Mouse (Mus musculus) myocyte (in vitro differentiated cells): ENCODE measurements around the gene Fat3. TPM values are rescaled to one million over a fixed set of nuclear protein-coding genes. Genes with fewer than 3 reads are reported as not detected.

Experiments
- H3K27me3 ChIP-seq: one replicate; pipeline ENCODE4 v1.6.1; 2011; ENCODE audit not compliant: control insufficient read depth, insufficient read depth, insufficient read length
- H3K36me3 ChIP-seq: one replicate; pipeline ENCODE4 v1.6.1; 2011; ENCODE audit not compliant: control insufficient read depth, insufficient read depth
- H3K4me2 ChIP-seq: one replicate; pipeline ENCODE4 v1.6.1; 2011; ENCODE audit warnings: low read depth, control low read depth
- H3K4me3 ChIP-seq: one replicate; pipeline ENCODE4 v1.5.1; 2011; ENCODE audit warnings: mild to moderate bottlenecking, control low read depth, moderate library complexity
- H3K79me2 ChIP-seq: one replicate; pipeline ENCODE4 v1.6.1; 2011; ENCODE audit not compliant: control insufficient read depth, insufficient read depth
- H3ac ChIP-seq: one replicate; pipeline ENCODE4 v1.6.1; 2011; ENCODE audit not compliant: control insufficient read depth, insufficient read length
- CEBPB ChIP-seq: IDR thresholded peaks from 2 replicates; pipeline ENCODE4 v1.6.1; 2011; ENCODE audit warnings: mild to moderate bottlenecking, moderate library complexity; ENCODE audit not compliant: poor library complexity, insufficient read depth, severe bottlenecking
- E2F4 ChIP-seq: IDR thresholded peaks from one replicate; pipeline ENCODE4 v1.6.1; 2011; ENCODE audit warnings: mild to moderate bottlenecking, control low read depth, moderate library complexity; ENCODE audit not compliant: insufficient read depth
- MAX ChIP-seq: IDR thresholded peaks from one replicate; pipeline ENCODE4 v1.6.1; 2011; ENCODE audit warnings: low read depth, mild to moderate bottlenecking, control low read depth
- MYOD1 ChIP-seq, 3 experiments: IDR thresholded peaks; one replicate each; pipeline ENCODE4 v1.6.1; 2011; ENCODE audit warnings: control low read depth in 2 of 3, low read depth in 2 of 3, mild to moderate bottlenecking in 2 of 3, moderate library complexity in 1 of 3; ENCODE audit not compliant: insufficient read length in 2 of 3, control insufficient read depth in 1 of 3
- MYOG ChIP-seq, 3 experiments: IDR thresholded peaks; one replicate each; pipeline ENCODE4 v1.6.1; 2011; ENCODE audit warnings: control low read depth in 2 of 3, low read depth in 2 of 3, mild to moderate bottlenecking in 2 of 3; ENCODE audit not compliant: insufficient read length in 2 of 3, control insufficient read depth in 1 of 3, insufficient read depth in 1 of 3
- POLR2A ChIP-seq: IDR thresholded peaks from one replicate; pipeline ENCODE4 v1.6.1; 2011; ENCODE audit warnings: low read depth, mild to moderate bottlenecking, control low read depth, moderate library complexity; ENCODE audit not compliant: insufficient read length
- POLR2AphosphoS2 ChIP-seq: IDR thresholded peaks from one replicate; pipeline ENCODE4 v1.6.1; 2011; ENCODE audit warnings: low read depth, control low read depth; ENCODE audit not compliant: insufficient read length
- REST ChIP-seq: IDR thresholded peaks from one replicate; pipeline ENCODE4 v1.6.1; 2011; ENCODE audit warnings: mild to moderate bottlenecking, control low read depth, moderate library complexity; ENCODE audit not compliant: insufficient read depth, insufficient read length
- SRF ChIP-seq: IDR thresholded peaks from one replicate; pipeline ENCODE4 v1.6.1; 2011; ENCODE audit warnings: low read depth; ENCODE audit not compliant: control insufficient read depth, insufficient read length
- TCF12 ChIP-seq: IDR thresholded peaks from one replicate; pipeline ENCODE4 v1.6.1; 2011; ENCODE audit warnings: mild to moderate bottlenecking, control low read depth; ENCODE audit not compliant: poor library complexity, insufficient read depth, severe bottlenecking
- TCF3 ChIP-seq: IDR thresholded peaks from one replicate; pipeline ENCODE4 v1.6.1; 2011; ENCODE audit warnings: low read depth, control low read depth; ENCODE audit not compliant: insufficient read length
- USF1 ChIP-seq: IDR thresholded peaks from one replicate; pipeline ENCODE4 v1.6.1; 2011; ENCODE audit warnings: low read depth, mild to moderate bottlenecking, control low read depth, moderate library complexity
- polyA plus RNA-seq: library from polyadenylated mRNA; unstranded; fragments of >200 nt; fragmentation: generic; extraction: Trizol; gene quantifications from one replicate; pipeline ENCODE4 v1.2.1, GENCODE M21; 2012; ENCODE audit warnings: missing spikeins

The Fat3 gene
- polyA plus RNA-seq, 1 experiment = not detected

- Histone ChIP-seq H3K27me3 (no peaks in the 10 kb centered on the region), H3K36me3 (no peaks in the 10 kb centered on the region), H3ac (no peak overlapping the region), H3K79me2 (no peaks in the 10 kb centered on the region), H3K4me3 (no peak overlapping the region), H3K4me2 (no peak overlapping the region)
- no peak for TF ChIP-seq MYOG (IDR thresholded peaks at IDR 0.05; ENCODE audit: control insufficient read depth in 1 of 3, insufficient read depth in 1 of 3, insufficient read length in 2 of 3, low read depth in 2 of 3)
- no peak for TF ChIP-seq CEBPB
- no peak for TF ChIP-seq POLR2AphosphoS2
- TF ChIP-seq MAX = no peak
- TF ChIP-seq MYOD1 (IDR thresholded peaks at IDR 0.05; ENCODE audit: control insufficient read depth in 1 of 3, insufficient read length in 2 of 3, low read depth in 2 of 3) = no peak
- TF ChIP-seq REST = no peak
- no peak for TF ChIP-seq TCF12
- TF ChIP-seq TCF3 = no peak
- TF ChIP-seq USF1 = no peak
- TF ChIP-seq E2F4 = no peak
- no peak for TF ChIP-seq SRF
- no peak for TF ChIP-seq POLR2A
Observed at GRCm38 (mm10) chr9:16387527-16387926, 113.6 kb downstream of the Fat3 start.

GRCm38 (mm10) chr9:16363713-16364112 lies 137.4 kb downstream of the Fat3 start:
- no peak overlapping the region for H3K4me3 ChIP-seq
- H3K79me2 ChIP-seq = no peaks in the 10 kb centered on the region
- no peaks in the 10 kb centered on the region for H3K36me3 ChIP-seq
- no peaks in the 10 kb centered on the region for H3K27me3 ChIP-seq
- no peak for TF ChIP-seq USF1
- TF ChIP-seq TCF3 = no peak
- no peak for TF ChIP-seq MYOD1 (IDR thresholded peaks at IDR 0.05; ENCODE audit: control insufficient read depth in 1 of 3, insufficient read length in 2 of 3, low read depth in 2 of 3)
- TF ChIP-seq E2F4 = no peak
- no peak for TF ChIP-seq TCF12
- TF ChIP-seq POLR2AphosphoS2 = no peak
- no peak for TF ChIP-seq MYOG (IDR thresholded peaks at IDR 0.05; ENCODE audit: control insufficient read depth in 1 of 3, insufficient read depth in 1 of 3, insufficient read length in 2 of 3, low read depth in 2 of 3)
- no peak for TF ChIP-seq SRF
- TF ChIP-seq REST = no peak
- TF ChIP-seq CEBPB = no peak
- no peak for TF ChIP-seq MAX
- no peak for TF ChIP-seq POLR2A
- H3K4me2 ChIP-seq = no peak overlapping the region
- no peak overlapping the region for H3ac ChIP-seq

- no peak for TF ChIP-seq MAX
- TF ChIP-seq REST = no peak
- no peak for TF ChIP-seq USF1
- no peak for TF ChIP-seq TCF3
- no peak for TF ChIP-seq E2F4
- TF ChIP-seq CEBPB = no peak
- TF ChIP-seq POLR2A = no peak
- Histone ChIP-seq H3K36me3 (no peaks in the 10 kb centered on the region), H3ac (no peak overlapping the region), H3K4me3 (no peak overlapping the region), H3K79me2 (no peaks in the 10 kb centered on the region), H3K27me3 (no peaks in the 10 kb centered on the region), H3K4me2 (no peak overlapping the region)
Observed at GRCm38 (mm10) chr9:16361811-16362210, 139.3 kb downstream of the Fat3 start.

GRCm38 (mm10) chr9:16356636-16357035 lies 144.4 kb downstream of the Fat3 start:
- Histone ChIP-seq H3K4me2 (no peak overlapping the region), H3K4me3 (no peak overlapping the region), H3K27me3 (no peaks in the 10 kb centered on the region), H3K79me2 (no peaks in the 10 kb centered on the region), H3ac (no peak overlapping the region), H3K36me3 (no peaks in the 10 kb centered on the region)
- TF ChIP-seq MYOG (IDR thresholded peaks at IDR 0.05; ENCODE audit: control insufficient read depth in 1 of 3, insufficient read depth in 1 of 3, insufficient read length in 2 of 3, low read depth in 2 of 3) (no peak), SRF (no peak), E2F4 (no peak), POLR2AphosphoS2 (no peak)

- TF ChIP-seq MYOD1 (IDR thresholded peaks at IDR 0.05; ENCODE audit: control insufficient read depth in 1 of 3, insufficient read length in 2 of 3, low read depth in 2 of 3) = no peak
- TF ChIP-seq TCF3 = no peak
- TF ChIP-seq MAX = no peak
- no peak for TF ChIP-seq MYOG (IDR thresholded peaks at IDR 0.05; ENCODE audit: control insufficient read depth in 1 of 3, insufficient read depth in 1 of 3, insufficient read length in 2 of 3, low read depth in 2 of 3)
- no peak for TF ChIP-seq POLR2AphosphoS2
- no peak for TF ChIP-seq E2F4
- no peak for TF ChIP-seq POLR2A
- no peaks in the 10 kb centered on the region for H3K27me3 ChIP-seq
- no peak overlapping the region for H3ac ChIP-seq
- no peaks in the 10 kb centered on the region for H3K36me3 ChIP-seq
- no peak overlapping the region for H3K4me2 ChIP-seq
- H3K4me3 ChIP-seq = no peak overlapping the region
- H3K79me2 ChIP-seq = no peaks in the 10 kb centered on the region
Observed at GRCm38 (mm10) chr9:16354906-16355305, 146.2 kb downstream of the Fat3 start.
